Mouse (Mus musculus): ENCODE measurements around the gene Map3k12.

Map3k12 gene

GRCm38 (mm10) chr15:102458050-102458736 lies 58.7 kb downstream of the Map3k12 start:
- DNase-seq: no peak

GRCm38 (mm10) chr15:102455993-102456392 lies 60.9 kb downstream of the Map3k12 start:
- DNase-seq: no peak

GRCm38 (mm10) chr15:102451666-102452430 lies 65.0 kb downstream of the Map3k12 start:
- DNase-seq: no peak

- no peak for DNase-seq
These were observed 65.9 kb downstream of the Map3k12 start for GRCm38 (mm10) chr15:102450928-102451327.

GRCm38 (mm10) chr15:102449366-102449765 lies 67.5 kb downstream of the Map3k12 start:
- DNase-seq: no peak

Measured in layer of hippocampus, adult 9-11 months (tissue).